Mouse (Mus musculus) liver, postnatal 0 days (tissue): ENCODE results near the gene Gmeb1. TPM values are rescaled to one million over a fixed set of nuclear protein-coding genes. Genes with fewer than 3 reads are reported as not detected.
A peak's percentile ranks its signal among the peaks of the same experiment; 100 is the strongest.

ENCODE experiments used
- ATAC-seq: fragments of 200-750 bp; cut with Nextera tagmentation; 2 replicates; pipeline ENCODE4 v1.8.0; 2017; ENCODE audit warnings: mild to moderate bottlenecking, moderate library complexity
- DNase-seq: peaks from one replicate; pipeline ENCODE4 v3.0.0-alpha.2; 2016
- H3K27ac ChIP-seq: fragments of 300-500 bp; sonication (generic); 2 replicates; pipeline ENCODE4 v1.5.1; 2014; ENCODE audit warnings: antibody characterized with exemption, moderate library complexity, mild to moderate bottlenecking, low read depth
- H3K27me3 ChIP-seq: fragments of 300-500 bp; sonication (generic); 2 replicates; pipeline ENCODE4 v1.6.1; 2014; ENCODE audit warnings: low read length, control low read depth, mixed read lengths; ENCODE audit not compliant: insufficient read depth
- H3K36me3 ChIP-seq: fragments of 300-500 bp; sonication (generic); replicated peaks from 2 replicates; pipeline ENCODE4 v1.6.1; 2014; ENCODE audit warnings: mild to moderate bottlenecking, control low read depth, low read length, moderate library complexity, mixed read lengths; ENCODE audit not compliant: insufficient read depth
- H3K4me1 ChIP-seq: fragments of 300-500 bp; sonication (generic); 2 replicates; pipeline ENCODE4 v1.6.1; 2014; ENCODE audit warnings: antibody characterized with exemption, mild to moderate bottlenecking, control low read depth; ENCODE audit not compliant: insufficient read depth
- H3K4me2 ChIP-seq: fragments of 300-500 bp; sonication (generic); 2 replicates; pipeline ENCODE4 v1.6.1; 2014; ENCODE audit warnings: low read depth, mild to moderate bottlenecking, low read length, moderate library complexity, mixed read lengths
- H3K4me3 ChIP-seq: fragments of 300-500 bp; sonication (generic); 2 replicates; pipeline ENCODE4 v1.5.1; 2014; ENCODE audit warnings: low read depth, low read length
- H3K9ac ChIP-seq: fragments of 300-500 bp; sonication (generic); replicated peaks from 2 replicates; pipeline ENCODE4 v1.6.1; 2014; ENCODE audit warnings: mild to moderate bottlenecking, moderate library complexity
- H3K9me3 ChIP-seq: fragments of 300-500 bp; sonication (generic); 2 replicates; pipeline ENCODE4 v1.6.1; 2016; ENCODE audit warnings: mild to moderate bottlenecking, control low read depth, low read length, mixed read lengths
- CTCF ChIP-seq: sonication (generic); IDR thresholded peaks from 2 replicates; pipeline ENCODE4 v1.5.1; 2016; ENCODE audit warnings: antibody characterized with exemption, low read depth
- EP300 ChIP-seq: IDR thresholded peaks from 2 replicates; pipeline ENCODE4 v1.6.1; 2016; ENCODE audit warnings: antibody characterized with exemption, low read depth, mild to moderate bottlenecking
- WGBS: fragments of 180-500 bp; shearing (Covaris S2); extraction: QIAGEN DNeasy Blood & Tissue Kit; methylation state at CpG from one replicate; pipeline ENCODE4 v1.1.7; 2014; ENCODE audit not compliant: insufficient replicate concordance; 5-methylcytosine and 5-hydroxymethylcytosine counted together
- polyA plus RNA-seq: library from polyadenylated mRNA; unstranded; fragments of >200 nt; fragmentation: Nextera tagmentation; extraction: Ambion mirVana; gene quantifications from 2 replicates; pipeline ENCODE4 v1.2.1, GENCODE M21; 2015

Gene Gmeb1
- polyA plus RNA-seq, 1 experiment from 2014 or later: 8.9 TPM

- no peak for DNase-seq
- no peak overlapping the region for H3K4me2 ChIP-seq
- no peaks in the 10 kb centered on the region for H3K9me3 ChIP-seq
- no peak overlapping the region for H3K27ac ChIP-seq
- peaks cover 27% of the 10 kb centered on the region for H3K4me1 ChIP-seq
- TF ChIP-seq EP300 (no peak), CTCF (no peak)
- H3K27me3 ChIP-seq: no peaks in the 10 kb centered on the region
- no peaks in the 10 kb centered on the region for H3K36me3 ChIP-seq
- 36% methylated on average over 1 of the region's 1 CpGs for WGBS
- no peak overlapping the region for H3K4me3 ChIP-seq
- ATAC-seq: no peak
- H3K9ac ChIP-seq: no peak overlapping the region
These were observed 44.8 kb downstream of the Gmeb1 start for GRCm38 (mm10) chr4:132216602-132217001.

GRCm38 (mm10) chr4:132214847-132215246, 46.6 kb downstream of the Gmeb1 start:
- Histone ChIP-seq H3K4me1 (peaks cover 38% of the 10 kb centered on the region), H3K4me3 (no peak overlapping the region), H3K9me3 (no peaks in the 10 kb centered on the region), H3K27ac (peak overlapping the region; percentile 74), H3K36me3 (no peaks in the 10 kb centered on the region), H3K27me3 (no peaks in the 10 kb centered on the region), H3K4me2 (peak overlapping the region; percentile 49), H3K9ac (peak overlapping the region; percentile 4; the same call in 1 of the 2 replicates)
- TF ChIP-seq EP300 (0 out of 2 replicates have a peak, but pooled peaks have one; percentile 36), CTCF (no peak)
- ATAC-seq (no peak), DNase-seq (no peak)
- WGBS: 22% methylated on average over 4 of the region's 4 CpGs

DNA sequence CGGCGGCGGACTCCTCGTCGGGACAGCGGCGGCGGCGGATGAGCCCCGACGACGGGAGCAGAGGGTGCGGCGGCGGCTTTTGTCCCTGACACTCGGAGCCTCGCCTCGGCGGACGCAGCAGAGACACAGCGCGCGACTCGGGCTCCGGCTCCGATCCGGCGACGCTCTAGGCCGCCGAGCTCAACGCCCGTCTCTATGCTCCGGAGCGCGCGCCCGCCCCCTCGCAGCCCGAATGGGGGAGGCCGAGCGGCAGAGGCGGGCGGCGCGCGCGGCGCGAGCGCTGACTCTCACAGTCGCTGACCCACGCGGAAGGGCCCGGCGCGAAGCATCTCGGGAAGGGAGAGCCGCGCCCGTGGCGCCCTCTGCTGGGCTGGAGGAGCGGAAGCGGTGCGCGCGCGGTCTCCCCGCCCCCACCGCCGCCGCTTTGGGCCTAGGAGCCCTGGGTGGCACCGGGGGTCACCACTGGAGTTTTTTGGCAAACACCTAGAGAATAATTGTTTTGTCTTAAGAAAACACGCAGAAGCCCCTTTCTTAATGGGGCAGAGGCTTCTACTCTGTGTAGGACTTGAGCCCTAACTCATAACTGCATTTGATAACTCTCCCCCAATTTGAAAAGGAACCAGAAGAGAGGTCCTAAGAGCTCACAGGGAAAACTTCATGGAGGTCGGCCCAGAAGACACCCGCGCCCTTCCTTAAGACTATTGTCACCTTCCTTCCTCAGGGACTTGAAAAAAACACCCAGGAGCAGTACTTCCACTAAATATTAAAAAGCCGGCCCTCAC, 49.3 kb downstream of the Gmeb1 start, which contains the start of gene Ythdf2:
Ythdf2 (minus strand) TSS at position 351 of the 782 bp plus-strand sequence.
- Histone ChIP-seq H3K9ac (peak within 1 kb of the TSS; percentile 100), H3K4me3 (peak within 1 kb of the TSS; percentile 100), H3K27me3 (no peaks in the 10 kb centered on the region), H3K9me3 (no peaks in the 10 kb centered on the region), H3K4me2 (peak within 1 kb of the TSS; percentile 90), H3K4me1 (peaks cover 44% of the 10 kb centered on the region), H3K36me3 (peaks cover 17% of the 10 kb centered on the region), H3K27ac (peak within 1 kb of the TSS; percentile 98)
- ATAC-seq (peak; percentile 98), DNase-seq (peak; percentile 99)
- 2% methylated on average over 71 of the region's 78 CpGs for WGBS
- no peak for TF ChIP-seq EP300
- peak; percentile 92 for TF ChIP-seq CTCF

- Histone ChIP-seq H3K9ac (peak overlapping the region; percentile 100), H3K4me1 (peaks cover 44% of the 10 kb centered on the region), H3K9me3 (no peaks in the 10 kb centered on the region), H3K27ac (peak overlapping the region; percentile 98), H3K27me3 (no peaks in the 10 kb centered on the region), H3K4me2 (peak overlapping the region; percentile 90), H3K4me3 (peak overlapping the region; percentile 100), H3K36me3 (peaks cover 23% of the 10 kb centered on the region)
- ATAC-seq: peak; percentile 69
- peak; percentile 57 for DNase-seq
- no peak for TF ChIP-seq CTCF
- no peak for TF ChIP-seq EP300
- under 1% methylated on average over 77 of the region's 89 CpGs for WGBS
These were observed 50.1 kb downstream of the Gmeb1 start for GRCm38 (mm10) chr4:132211091-132211942.

GRCm38 (mm10) chr4:132210325-132210724, 51.1 kb downstream of the Gmeb1 start:
- Histone ChIP-seq H3K27me3 (no peaks in the 10 kb centered on the region), H3K36me3 (peaks cover 33% of the 10 kb centered on the region), H3K9ac (peak overlapping the region; percentile 100), H3K9me3 (no peaks in the 10 kb centered on the region), H3K4me1 (peaks cover 44% of the 10 kb centered on the region), H3K27ac (peak overlapping the region; percentile 98; the same call in 1 of the 2 replicates), H3K4me2 (peak overlapping the region; percentile 90), H3K4me3 (peak overlapping the region; percentile 100)
- no peak for TF ChIP-seq CTCF
- TF ChIP-seq EP300: no peak
- no peak for ATAC-seq
- 24% methylated on average over 2 of the region's 2 CpGs for WGBS
- no peak for DNase-seq

GRCm38 (mm10) chr4:132209299-132209698, 52.1 kb downstream of the Gmeb1 start:
- Histone ChIP-seq H3K4me1 (peaks cover 34% of the 10 kb centered on the region), H3K9me3 (no peaks in the 10 kb centered on the region), H3K4me2 (0 out of 2 replicates have a peak overlapping the region, but pooled peaks have one; percentile 15), H3K27me3 (no peaks in the 10 kb centered on the region), H3K36me3 (peaks cover 40% of the 10 kb centered on the region), H3K27ac (no peak overlapping the region), H3K4me3 (no peak overlapping the region), H3K9ac (0 out of 2 replicates have a peak overlapping the region, but pooled peaks have one; percentile 13)
- TF ChIP-seq CTCF (no peak), EP300 (no peak)
- no peak for ATAC-seq
- no peak for DNase-seq
- 80% methylated on average over 2 of the region's 2 CpGs for WGBS
